Mouse (Mus musculus) midbrain, postnatal 0 days (tissue): ENCODE data around the gene BC049715. TPM values are rescaled to one million over a fixed set of nuclear protein-coding genes. Genes with fewer than 3 reads are reported as not detected.

ENCODE experiments used
- ATAC-seq: fragments of 200-750 bp; cut with Nextera tagmentation; 2 replicates; pipeline ENCODE4 v1.8.0; 2017; ENCODE audit warnings: moderate number of reproducible peaks, mild to moderate bottlenecking, moderate TSS enrichment, moderate library complexity; ENCODE audit not compliant: low FRiP score
- DNase-seq: peaks from one replicate; pipeline ENCODE4 v3.0.0-alpha.2; 2015; ENCODE audit warnings: low spot score
- H3K27ac ChIP-seq: fragments of 300-500 bp; sonication (generic); 2 replicates; pipeline ENCODE4 v1.5.1; 2014; ENCODE audit warnings: low read depth, mild to moderate bottlenecking, low read length, mixed read lengths
- H3K27me3 ChIP-seq: fragments of 300-500 bp; sonication (generic); 2 replicates; pipeline ENCODE4 v1.6.1; 2014; ENCODE audit warnings: low read length, control low read depth, mixed read lengths; ENCODE audit not compliant: insufficient read depth
- H3K36me3 ChIP-seq: fragments of 300-500 bp; sonication (generic); 2 replicates; pipeline ENCODE4 v1.6.1; 2014; ENCODE audit warnings: low read length, control low read depth, mixed read lengths; ENCODE audit not compliant: insufficient read depth
- H3K4me1 ChIP-seq: fragments of 300-500 bp; sonication (generic); 2 replicates; pipeline ENCODE4 v1.6.1; 2014; ENCODE audit warnings: mild to moderate bottlenecking, control low read depth, antibody characterized with exemption, low read length, mixed read lengths; ENCODE audit not compliant: insufficient read depth
- H3K4me2 ChIP-seq: fragments of 300-500 bp; sonication (generic); 2 replicates; pipeline ENCODE4 v1.6.1; 2014; ENCODE audit warnings: low read depth, mild to moderate bottlenecking, low read length, mixed read lengths; ENCODE audit not compliant: poor library complexity, severe bottlenecking
- H3K4me3 ChIP-seq: fragments of 300-500 bp; sonication (generic); 2 replicates; pipeline ENCODE4 v1.5.1; 2014; ENCODE audit warnings: low read depth, mild to moderate bottlenecking, low read length, moderate library complexity
- H3K9ac ChIP-seq: fragments of 300-500 bp; sonication (generic); replicated peaks from 2 replicates; pipeline ENCODE4 v1.6.1; 2014; ENCODE audit warnings: mild to moderate bottlenecking, low read length, moderate library complexity, mixed read lengths; ENCODE audit not compliant: poor library complexity, severe bottlenecking
- H3K9me3 ChIP-seq: fragments of 300-500 bp; sonication (generic); 2 replicates; pipeline ENCODE4 v1.6.1; 2016; ENCODE audit warnings: low read length, control low read depth
- CTCF ChIP-seq: IDR thresholded peaks from 2 replicates; pipeline ENCODE4 v1.5.1; 2016; ENCODE audit warnings: antibody characterized with exemption, mild to moderate bottlenecking
- WGBS: fragments of 180-500 bp; shearing (Covaris S2); extraction: QIAGEN DNeasy Blood & Tissue Kit; methylation state at CpG from one replicate; pipeline ENCODE4 v1.1.7; 2014; 5-methylcytosine and 5-hydroxymethylcytosine counted together
- microRNA-seq: library from miRNA; unstranded; fragments of <30 nt; microRNA quantifications from one replicate; pipeline ENCODE4, GENCODE M21; 2016; ENCODE audit warnings: borderline number of aligned reads
- polyA plus RNA-seq: library from polyadenylated mRNA; unstranded; fragments of >200 nt; fragmentation: Nextera tagmentation; extraction: Ambion mirVana; gene quantifications from 2 replicates; pipeline ENCODE4 v1.2.1, GENCODE M21; 2015
- total RNA-seq: library from RNA; depleted of rRNA; stranded (reverse); fragments of >200 nt; gene quantifications from 2 replicates; pipeline ENCODE4 v1.2.3, GENCODE M21; 2014; rRNA removed

The BC049715 gene
- total and polyA plus RNA-seq, 2 experiments from 2014 or later: 0.33 to 2.3 TPM

DNA sequence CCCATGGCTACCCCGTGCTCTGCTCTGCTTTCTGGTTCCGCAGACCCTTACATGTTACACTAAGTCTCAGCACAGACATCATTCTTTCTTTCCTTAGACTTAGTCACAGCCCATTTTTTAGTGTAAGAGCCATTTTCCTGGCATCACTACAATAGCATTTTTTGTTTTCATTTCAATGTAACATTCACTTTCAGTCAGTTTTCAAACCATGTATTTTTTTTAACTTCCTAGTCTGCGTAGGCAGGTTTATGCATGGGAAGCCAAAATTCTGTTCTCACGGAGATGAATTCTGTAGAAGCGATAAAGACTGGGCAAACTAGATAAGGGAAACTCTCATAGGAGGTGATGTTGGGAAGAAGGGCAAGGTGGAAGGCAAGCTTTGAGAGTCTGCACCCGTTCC, 62.1 kb downstream of the BC049715 start:
- Histone ChIP-seq H3K27ac (no peak overlapping the region), H3K27me3 (no peaks in the 10 kb centered on the region), H3K4me1 (no peaks in the 10 kb centered on the region), H3K9ac (no peak overlapping the region), H3K4me3 (no peak overlapping the region), H3K9me3 (no peaks in the 10 kb centered on the region), H3K4me2 (no peak overlapping the region), H3K36me3 (no peaks in the 10 kb centered on the region)
- no peak for ATAC-seq
- 95% methylated on average over 6 of the region's 6 CpGs for WGBS
- TF ChIP-seq CTCF: no peak
- no peak for DNase-seq

Small RNA genes lying within 50 kb of the gene (microRNA-seq; reads per million reads assigned to microRNA genes)
- not detected for gene Gm44364

Other genes with a start within 250 kb of the BC049715 start
- gene Plbd1, start 165.7 kb upstream of the BC049715 start, total RNA-seq: 0.47 TPM in 1 of 2 replicates, not detected in the other
- 0.22 and 0.27 TPM in 2 replicates for gene Plbd1, start 165.7 kb upstream of the BC049715 start, polyA plus RNA-seq
- gene Gucy2c, start 45.9 kb upstream of the BC049715 start, total RNA-seq: 0.55 and 1.4 TPM in 2 replicates
- gene Gucy2c, start 45.9 kb upstream of the BC049715 start, polyA plus RNA-seq: 0.87 and 1.1 TPM in 2 replicates
- 38.0 and 58.4 TPM in 2 replicates for gene Hist4h4, start 23.2 kb upstream of the BC049715 start, total RNA-seq
- gene Hist4h4, start 23.2 kb upstream of the BC049715 start, polyA plus RNA-seq: 0.32 and 0.45 TPM in 2 replicates
- gene H2afj, start 19.4 kb upstream of the BC049715 start, total RNA-seq: 19.0 and 25.9 TPM in 2 replicates
- gene H2afj, start 19.4 kb upstream of the BC049715 start, polyA plus RNA-seq: 98.8 and 114 TPM in 2 replicates
- 43.6 and 44.8 TPM in 2 replicates for gene Wbp11, start 607 bp downstream of the BC049715 start, total RNA-seq
- gene Wbp11, start 607 bp downstream of the BC049715 start, polyA plus RNA-seq: 73.6 and 86.1 TPM in 2 replicates
- gene Smco3, start 7.8 kb downstream of the BC049715 start, total RNA-seq: 1.7 and 3.6 TPM in 2 replicates
- gene Smco3, start 7.8 kb downstream of the BC049715 start, polyA plus RNA-seq: 0.83 and 1.2 TPM in 2 replicates
- gene Art4, start 30.1 kb downstream of the BC049715 start, total RNA-seq: 0.11 and 0.33 TPM in 2 replicates
- 0.12 and 0.20 TPM in 2 replicates for gene Art4, start 30.1 kb downstream of the BC049715 start, polyA plus RNA-seq
- gene Mgp, start 48.2 kb downstream of the BC049715 start, total RNA-seq: 25.6 and 31.4 TPM in 2 replicates
- 72.6 and 74.6 TPM in 2 replicates for gene Mgp, start 48.2 kb downstream of the BC049715 start, polyA plus RNA-seq
- gene Erp27, start 94.6 kb downstream of the BC049715 start, total RNA-seq: not detected in 2 replicates
- not detected in 2 replicates for gene Erp27, start 94.6 kb downstream of the BC049715 start, polyA plus RNA-seq
- gene Pde6h, start 96.2 kb downstream of the BC049715 start, total RNA-seq: 0.05 and 0.19 TPM in 2 replicates
- gene Pde6h, start 96.2 kb downstream of the BC049715 start, polyA plus RNA-seq: 0.37 and 0.84 TPM in 2 replicates
- 8.3 and 9.0 TPM in 2 replicates for gene Arhgdib, start 114.3 kb downstream of the BC049715 start, total RNA-seq
- gene Arhgdib, start 114.3 kb downstream of the BC049715 start, polyA plus RNA-seq: 16.1 and 19.0 TPM in 2 replicates